Mouse (Mus musculus): ENCODE results near the gene Cux1. TPM values are rescaled to one million over a fixed set of nuclear protein-coding genes. Genes with fewer than 3 reads are reported as not detected.
A peak's percentile ranks its signal among the peaks of the same experiment; 100 is the strongest.

Gene Cux1
- polyA plus RNA-seq, 1 experiment from 2014 or later = 163 TPM

GRCm38 (mm10) chr5:136281351-136281750, 285.9 kb downstream of the Cux1 start:
- H3K4me1 ChIP-seq (replicated peaks; ENCODE audit: control insufficient read depth, insufficient read depth, low read length) = no peaks in the 10 kb centered on the region
- H3K36me3 ChIP-seq (ENCODE audit: control insufficient read depth, insufficient read depth, low read length) = peaks cover 11% of the 10 kb centered on the region
- no peak overlapping the region for H3K9ac ChIP-seq (ENCODE audit: low read length)
- 57% methylated on average over 6 of the region's 6 CpGs for WGBS
- H3K4me3 ChIP-seq (ENCODE audit: low read depth, low read length) = no peak overlapping the region
- H3K27ac ChIP-seq (ENCODE audit: low read depth, low read length) = no peak overlapping the region
- H3K27me3 ChIP-seq (ENCODE audit: control insufficient read depth, insufficient read depth, low read length) = no peaks in the 10 kb centered on the region
- no peak overlapping the region for H3K4me2 ChIP-seq (ENCODE audit: low read depth, low read length, severe bottlenecking)
- ATAC-seq (replicated peaks; ENCODE audit: low FRiP score) (no peak), DNase-seq (ENCODE audit: low spot score) (no peak)
- H3K9me3 ChIP-seq (ENCODE audit: control insufficient read depth, low read length) = no peaks in the 10 kb centered on the region

GRCm38 (mm10) chr5:136274739-136275138, 292.6 kb downstream of the Cux1 start:
- 90% methylated on average over 41 of the region's 43 CpGs for WGBS
- no peak for ATAC-seq (replicated peaks; ENCODE audit: low FRiP score)
- Histone ChIP-seq H3K9me3 (ENCODE audit: control insufficient read depth, low read length) (no peaks in the 10 kb centered on the region), H3K27ac (ENCODE audit: low read depth, low read length) (no peak overlapping the region), H3K27me3 (ENCODE audit: control insufficient read depth, insufficient read depth, low read length) (no peaks in the 10 kb centered on the region), H3K4me1 (replicated peaks; ENCODE audit: control insufficient read depth, insufficient read depth, low read length) (no peaks in the 10 kb centered on the region), H3K36me3 (ENCODE audit: control insufficient read depth, insufficient read depth, low read length) (peaks cover 23% of the 10 kb centered on the region), H3K4me2 (ENCODE audit: low read depth, low read length, severe bottlenecking) (no peak overlapping the region), H3K9ac (ENCODE audit: low read length) (no peak overlapping the region), H3K4me3 (ENCODE audit: low read depth, low read length) (no peak overlapping the region)
- DNase-seq (ENCODE audit: low spot score) = no peak

DNA sequence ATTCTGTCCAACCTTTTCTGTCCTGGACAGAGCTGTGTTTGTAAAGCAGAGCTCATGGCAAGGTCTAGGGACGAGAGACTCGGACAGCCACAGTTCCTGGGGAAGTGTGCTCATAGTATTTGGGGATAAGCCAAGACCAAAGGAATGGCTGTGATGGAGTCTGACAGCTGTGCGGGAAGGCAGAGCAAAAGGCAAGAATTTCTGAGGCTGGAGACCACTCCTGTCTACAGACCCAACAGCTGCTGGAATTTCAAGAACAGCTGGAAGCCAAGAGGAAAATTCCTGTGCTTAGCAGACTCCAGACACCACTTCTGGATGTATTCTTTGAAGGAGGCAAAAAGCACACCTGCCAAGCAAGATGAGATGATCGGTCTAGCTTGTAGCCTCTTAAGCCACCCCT, 297.4 kb downstream of the Cux1 start:
- DNase-seq (ENCODE audit: low spot score) (no peak), ATAC-seq (replicated peaks; ENCODE audit: low FRiP score) (no peak)
- H3K4me1 ChIP-seq (replicated peaks; ENCODE audit: control insufficient read depth, insufficient read depth, low read length) = no peaks in the 10 kb centered on the region
- WGBS = 85% methylated on average over 4 of the region's 4 CpGs
- no peak overlapping the region for H3K4me2 ChIP-seq (ENCODE audit: low read depth, low read length, severe bottlenecking)
- no peak overlapping the region for H3K27ac ChIP-seq (ENCODE audit: low read depth, low read length)
- no peaks in the 10 kb centered on the region for H3K9me3 ChIP-seq (ENCODE audit: control insufficient read depth, low read length)
- no peak overlapping the region for H3K4me3 ChIP-seq (ENCODE audit: low read depth, low read length)
- no peak overlapping the region for H3K9ac ChIP-seq (ENCODE audit: low read length)
- H3K36me3 ChIP-seq (ENCODE audit: control insufficient read depth, insufficient read depth, low read length) = peaks cover 9% of the 10 kb centered on the region
- H3K27me3 ChIP-seq (ENCODE audit: control insufficient read depth, insufficient read depth, low read length) = no peaks in the 10 kb centered on the region

DNA sequence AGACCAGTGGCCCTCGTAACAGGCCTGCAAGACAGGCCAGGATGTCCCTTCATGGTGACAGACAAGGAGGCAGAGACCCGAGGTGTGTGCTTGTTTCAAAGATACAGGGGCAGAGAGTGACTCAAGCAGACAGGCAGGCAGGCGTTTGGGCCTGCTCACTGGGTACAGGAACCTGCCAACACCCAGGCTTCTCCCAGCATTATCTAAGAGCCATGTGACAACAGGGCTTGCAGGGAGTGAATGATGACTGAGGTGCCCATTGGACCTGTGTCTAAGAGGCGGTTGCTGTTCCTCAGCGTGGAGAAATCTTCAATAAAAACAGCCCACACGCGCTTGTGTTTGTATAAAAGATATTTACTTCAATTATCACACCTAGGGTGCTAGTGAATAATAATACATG, 301.2 kb downstream of the Cux1 start:
- DNase-seq (ENCODE audit: low spot score) = no peak
- Histone ChIP-seq H3K9ac (ENCODE audit: low read length) (no peak overlapping the region), H3K4me2 (ENCODE audit: low read depth, low read length, severe bottlenecking) (no peak overlapping the region), H3K9me3 (ENCODE audit: control insufficient read depth, low read length) (no peaks in the 10 kb centered on the region), H3K27ac (ENCODE audit: low read depth, low read length) (no peak overlapping the region), H3K4me3 (ENCODE audit: low read depth, low read length) (no peak overlapping the region), H3K4me1 (replicated peaks; ENCODE audit: control insufficient read depth, insufficient read depth, low read length) (no peaks in the 10 kb centered on the region), H3K36me3 (ENCODE audit: control insufficient read depth, insufficient read depth, low read length) (no peaks in the 10 kb centered on the region), H3K27me3 (ENCODE audit: control insufficient read depth, insufficient read depth, low read length) (no peaks in the 10 kb centered on the region)
- ATAC-seq (replicated peaks; ENCODE audit: low FRiP score) = no peak
- 83% methylated on average over 7 of the region's 7 CpGs for WGBS

DNA sequence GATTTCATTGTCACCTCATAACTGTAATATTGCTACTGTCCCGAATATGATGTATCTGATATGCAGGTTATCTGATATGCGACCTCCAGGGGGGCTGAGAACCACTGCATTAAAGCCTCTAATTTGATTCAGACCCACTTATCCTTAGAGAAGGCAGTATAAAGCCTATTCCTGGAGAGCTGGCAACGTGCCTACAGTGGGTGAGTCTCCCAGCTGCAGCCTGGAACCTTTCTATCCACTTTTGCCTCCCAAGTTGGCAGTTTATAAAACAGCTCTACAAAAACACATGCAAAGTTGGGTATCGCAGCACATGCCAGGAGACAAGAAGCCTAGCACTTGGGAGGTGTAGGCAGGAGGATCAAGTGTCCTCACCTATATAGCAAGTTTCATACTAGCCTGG, 303.9 kb downstream of the Cux1 start:
- no peak for ATAC-seq (replicated peaks; ENCODE audit: low FRiP score)
- no peaks in the 10 kb centered on the region for H3K9me3 ChIP-seq (ENCODE audit: control insufficient read depth, low read length)
- no peak overlapping the region for H3K4me3 ChIP-seq (ENCODE audit: low read depth, low read length)
- 91% methylated on average over 4 of the region's 4 CpGs for WGBS
- no peak overlapping the region for H3K9ac ChIP-seq (ENCODE audit: low read length)
- H3K27ac ChIP-seq (ENCODE audit: low read depth, low read length) = no peak overlapping the region
- DNase-seq (ENCODE audit: low spot score) = no peak
- H3K36me3 ChIP-seq (ENCODE audit: control insufficient read depth, insufficient read depth, low read length) = no peaks in the 10 kb centered on the region
- no peak overlapping the region for H3K4me2 ChIP-seq (ENCODE audit: low read depth, low read length, severe bottlenecking)
- H3K27me3 ChIP-seq (ENCODE audit: control insufficient read depth, insufficient read depth, low read length) = no peaks in the 10 kb centered on the region
- H3K4me1 ChIP-seq (replicated peaks; ENCODE audit: control insufficient read depth, insufficient read depth, low read length) = no peaks in the 10 kb centered on the region

DNA sequence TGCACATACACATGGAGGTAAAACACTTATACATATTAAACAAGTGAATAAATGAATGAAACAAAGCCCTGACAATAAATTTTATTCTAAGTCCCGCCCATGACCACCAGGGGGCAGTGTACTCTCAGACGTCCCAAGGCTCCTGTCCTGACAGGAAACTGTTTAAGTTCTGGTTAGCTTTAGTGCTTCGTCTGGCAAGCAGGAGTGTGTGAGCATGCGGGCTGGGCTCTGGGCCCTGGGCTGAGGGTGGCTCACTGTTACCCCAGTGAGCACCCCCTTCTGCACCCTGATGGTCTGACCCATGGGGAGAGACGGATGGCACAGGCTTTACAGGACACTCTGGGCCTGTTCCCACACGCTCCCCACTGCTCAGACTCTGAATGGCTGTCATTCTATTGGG, 308.4 kb downstream of the Cux1 start:
- Histone ChIP-seq H3K4me2 (ENCODE audit: low read depth, low read length, severe bottlenecking) (no peak overlapping the region), H3K4me3 (ENCODE audit: low read depth, low read length) (no peak overlapping the region), H3K36me3 (ENCODE audit: control insufficient read depth, insufficient read depth, low read length) (no peaks in the 10 kb centered on the region), H3K9ac (ENCODE audit: low read length) (no peak overlapping the region), H3K4me1 (replicated peaks; ENCODE audit: control insufficient read depth, insufficient read depth, low read length) (no peaks in the 10 kb centered on the region), H3K9me3 (ENCODE audit: control insufficient read depth, low read length) (no peaks in the 10 kb centered on the region), H3K27me3 (ENCODE audit: control insufficient read depth, insufficient read depth, low read length) (no peaks in the 10 kb centered on the region), H3K27ac (ENCODE audit: low read depth, low read length) (no peak overlapping the region)
- DNase-seq (ENCODE audit: low spot score) (peak; percentile 78), ATAC-seq (replicated peaks; ENCODE audit: low FRiP score) (no peak)
- 33% methylated on average over 6 of the region's 6 CpGs for WGBS

GRCm38 (mm10) chr5:136252899-136253298, 314.4 kb downstream of the Cux1 start:
- WGBS = 15% methylated on average over 17 of the region's 17 CpGs

DNA sequence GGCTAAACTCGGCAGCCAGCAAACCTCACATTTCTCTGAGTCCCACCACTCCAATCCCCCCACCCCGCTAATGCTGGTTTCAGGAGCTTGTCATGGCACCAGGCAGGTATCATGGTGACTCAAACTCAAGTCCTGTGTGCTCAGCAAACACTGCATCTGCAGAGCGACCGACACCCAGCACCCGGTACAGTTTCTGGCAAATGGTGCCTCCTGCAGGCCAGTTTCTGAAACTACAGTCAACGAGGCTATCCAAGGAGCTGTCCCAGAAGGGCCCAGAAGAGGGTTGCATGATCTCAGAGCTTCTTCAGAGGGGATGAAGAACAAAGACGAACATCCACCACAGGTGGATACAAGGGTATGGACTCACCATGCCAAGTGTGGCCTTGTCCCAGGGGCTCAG, 316.3 kb downstream of the Cux1 start:
- Histone ChIP-seq H3K9me3 (ENCODE audit: control insufficient read depth, low read length) (no peaks in the 10 kb centered on the region), H3K4me2 (ENCODE audit: low read depth, low read length, severe bottlenecking) (no peak overlapping the region), H3K27me3 (ENCODE audit: control insufficient read depth, insufficient read depth, low read length) (no peaks in the 10 kb centered on the region), H3K4me1 (replicated peaks; ENCODE audit: control insufficient read depth, insufficient read depth, low read length) (no peaks in the 10 kb centered on the region), H3K9ac (ENCODE audit: low read length) (no peak overlapping the region), H3K36me3 (ENCODE audit: control insufficient read depth, insufficient read depth, low read length) (no peaks in the 10 kb centered on the region), H3K4me3 (ENCODE audit: low read depth, low read length) (no peak overlapping the region), H3K27ac (ENCODE audit: low read depth, low read length) (no peak overlapping the region)
- 50% methylated on average over 7 of the region's 7 CpGs for WGBS
- ATAC-seq (replicated peaks; ENCODE audit: low FRiP score) (no peak), DNase-seq (ENCODE audit: low spot score) (peak; percentile 69)

More at GRCm38 (mm10) chr5:136252899-136253298, 314.4 kb downstream of the Cux1 start:
- H3K27me3 ChIP-seq (ENCODE audit: control insufficient read depth, insufficient read depth, low read length) = no peaks in the 10 kb centered on the region
- no peak overlapping the region for H3K9ac ChIP-seq (ENCODE audit: low read length)
- no peak overlapping the region for H3K4me3 ChIP-seq (ENCODE audit: low read depth, low read length)
- H3K27ac ChIP-seq (ENCODE audit: low read depth, low read length) = no peak overlapping the region
- no peaks in the 10 kb centered on the region for H3K4me1 ChIP-seq (replicated peaks; ENCODE audit: control insufficient read depth, insufficient read depth, low read length)
- ATAC-seq (replicated peaks; ENCODE audit: low FRiP score) = 0 out of 2 replicates have a peak, but pooled peaks have one; percentile 53
- no peak overlapping the region for H3K4me2 ChIP-seq (ENCODE audit: low read depth, low read length, severe bottlenecking)
- no peaks in the 10 kb centered on the region for H3K9me3 ChIP-seq (ENCODE audit: control insufficient read depth, low read length)
- DNase-seq (ENCODE audit: low spot score) = peak; percentile 88
- no peaks in the 10 kb centered on the region for H3K36me3 ChIP-seq (ENCODE audit: control insufficient read depth, insufficient read depth, low read length)

DNA sequence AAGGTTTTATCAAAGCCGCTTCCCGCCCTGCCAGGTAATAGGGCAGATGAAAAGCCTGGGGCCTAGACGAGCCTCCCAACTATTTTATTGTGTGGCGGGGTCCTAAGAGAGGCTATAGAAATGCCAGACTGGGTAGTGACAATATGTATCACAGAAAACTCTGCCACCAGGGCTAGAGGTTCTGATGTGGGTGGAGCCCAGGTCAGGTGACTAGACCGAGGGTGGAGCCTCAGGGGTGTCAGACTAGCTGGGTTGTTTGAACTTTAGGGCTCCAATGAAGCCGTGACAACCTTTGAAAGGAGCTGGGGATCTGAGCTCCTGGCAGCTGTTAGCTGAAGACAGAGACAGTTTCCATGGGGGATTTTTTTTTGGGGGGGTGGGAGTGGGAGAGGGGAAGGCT, 318.8 kb downstream of the Cux1 start:
- 64% methylated on average over 6 of the region's 6 CpGs for WGBS

More for the DNA sequence above, 318.8 kb downstream of the Cux1 start:
- DNase-seq (ENCODE audit: low spot score) = no peak
- Histone ChIP-seq H3K4me1 (replicated peaks; ENCODE audit: control insufficient read depth, insufficient read depth, low read length) (0 out of 2 replicates have a peak, but pooled peaks cover 2% of the 10 kb centered on the region), H3K9me3 (ENCODE audit: control insufficient read depth, low read length) (no peaks in the 10 kb centered on the region), H3K27ac (ENCODE audit: low read depth, low read length) (no peak overlapping the region), H3K4me3 (ENCODE audit: low read depth, low read length) (no peak overlapping the region), H3K9ac (ENCODE audit: low read length) (no peak overlapping the region), H3K4me2 (ENCODE audit: low read depth, low read length, severe bottlenecking) (no peak overlapping the region), H3K27me3 (ENCODE audit: control insufficient read depth, insufficient read depth, low read length) (no peaks in the 10 kb centered on the region), H3K36me3 (ENCODE audit: control insufficient read depth, insufficient read depth, low read length) (no peaks in the 10 kb centered on the region)
- no peak for ATAC-seq (replicated peaks; ENCODE audit: low FRiP score)

All from forebrain, embryonic 11.5 days (tissue).